Mouse (Mus musculus): ENCODE data around the gene Hoxc4. TPM values are rescaled to one million over a fixed set of nuclear protein-coding genes. Genes with fewer than 3 reads are reported as not detected.

Hoxc4 gene
- polyA plus RNA-seq, 1 experiment = 0.99 TPM

GRCm38 (mm10) chr15:103034807-103035547, 16.2 kb downstream of the Hoxc4 start:
- H3K36me3 ChIP-seq (ENCODE audit: control insufficient read depth, insufficient read depth, low read length, poor library complexity, severe bottlenecking) = no peaks in the 10 kb centered on the region
- peak overlapping the region; percentile 31 for H3K4me3 ChIP-seq (ENCODE audit: low read depth, low read length)
- H3K9ac ChIP-seq (ENCODE audit: low read depth, poor library complexity, severe bottlenecking) = peak overlapping the region; percentile 84
- TF ChIP-seq CTCF (IDR thresholded peaks at IDR 0.05; ENCODE audit: low read depth, low read length) (no peak), EP300 (IDR thresholded peaks at IDR 0.05; ENCODE audit: insufficient read depth, low read depth, low read length) (no peak), POLR2A (IDR thresholded peaks at IDR 0.05; ENCODE audit: insufficient read depth, low read length) (no peak)
- H3K4me1 ChIP-seq (ENCODE audit: control insufficient read depth, insufficient read depth, low read length) = no peaks in the 10 kb centered on the region
- H3K27ac ChIP-seq (ENCODE audit: insufficient read depth, low read length) = no peak overlapping the region
- H3K27me3 ChIP-seq (ENCODE audit: control insufficient read depth, insufficient read depth, low read length, poor library complexity, severe bottlenecking) = peaks cover 8% of the 10 kb centered on the region; the same call in 1 of the 2 replicates
- no peaks in the 10 kb centered on the region for H3K9me3 ChIP-seq (replicated peaks; ENCODE audit: control insufficient read depth, insufficient read depth, low read length, poor library complexity, severe bottlenecking)

GRCm38 (mm10) chr15:103035548-103035881, 16.8 kb downstream of the Hoxc4 start:
- Histone ChIP-seq H3K27me3 (ENCODE audit: control insufficient read depth, insufficient read depth, low read length, poor library complexity, severe bottlenecking) (peaks cover 5% of the 10 kb centered on the region; the same call in 1 of the 2 replicates), H3K27ac (ENCODE audit: insufficient read depth, low read length) (no peak overlapping the region)
- TF ChIP-seq POLR2A (IDR thresholded peaks at IDR 0.05; ENCODE audit: insufficient read depth, low read length) = no peak
- no peak for TF ChIP-seq CTCF (IDR thresholded peaks at IDR 0.05; ENCODE audit: low read depth, low read length)
- TF ChIP-seq EP300 (IDR thresholded peaks at IDR 0.05; ENCODE audit: insufficient read depth, low read depth, low read length) = no peak

DNA sequence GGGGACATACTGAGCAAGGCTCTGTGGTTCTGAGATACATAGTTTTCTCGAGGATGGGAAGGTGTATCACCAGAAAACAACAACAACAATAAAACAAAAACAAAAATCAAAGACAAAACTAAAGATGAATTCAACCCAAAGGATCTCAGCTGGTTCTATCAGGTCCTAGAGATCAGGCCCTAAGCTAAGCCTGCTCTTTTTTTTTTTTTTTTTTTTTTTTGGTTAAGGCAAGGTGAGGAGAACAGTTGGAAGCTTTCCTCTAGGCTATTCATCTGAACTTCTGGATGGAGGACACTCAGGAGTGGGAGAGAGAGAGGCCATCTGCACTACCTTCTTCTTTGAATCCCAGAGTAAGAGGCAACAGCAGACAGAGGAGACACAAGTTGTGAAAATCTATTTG, 18.8 kb downstream of the Hoxc4 start:
- Histone ChIP-seq H3K9ac (ENCODE audit: low read depth, poor library complexity, severe bottlenecking) (no peak overlapping the region), H3K36me3 (ENCODE audit: control insufficient read depth, insufficient read depth, low read length, poor library complexity, severe bottlenecking) (no peaks in the 10 kb centered on the region), H3K27ac (ENCODE audit: insufficient read depth, low read length) (no peak overlapping the region), H3K4me3 (ENCODE audit: low read depth, low read length) (no peak overlapping the region), H3K4me1 (ENCODE audit: control insufficient read depth, insufficient read depth, low read length) (peaks cover 2% of the 10 kb centered on the region), H3K27me3 (ENCODE audit: control insufficient read depth, insufficient read depth, low read length, poor library complexity, severe bottlenecking) (peaks cover 12% of the 10 kb centered on the region), H3K9me3 (replicated peaks; ENCODE audit: control insufficient read depth, insufficient read depth, low read length, poor library complexity, severe bottlenecking) (no peaks in the 10 kb centered on the region)
- TF ChIP-seq POLR2A (IDR thresholded peaks at IDR 0.05; ENCODE audit: insufficient read depth, low read length) (no peak), EP300 (IDR thresholded peaks at IDR 0.05; ENCODE audit: insufficient read depth, low read depth, low read length) (no peak), CTCF (IDR thresholded peaks at IDR 0.05; ENCODE audit: low read depth, low read length) (no peak)

More at GRCm38 (mm10) chr15:103035548-103035881, 16.8 kb downstream of the Hoxc4 start:
- Histone ChIP-seq H3K4me3 (ENCODE audit: low read depth, low read length) (0 out of 2 replicates have a peak overlapping the region, but pooled peaks have one; percentile 9), H3K9me3 (replicated peaks; ENCODE audit: control insufficient read depth, insufficient read depth, low read length, poor library complexity, severe bottlenecking) (no peaks in the 10 kb centered on the region), H3K9ac (ENCODE audit: low read depth, poor library complexity, severe bottlenecking) (no peak overlapping the region), H3K36me3 (ENCODE audit: control insufficient read depth, insufficient read depth, low read length, poor library complexity, severe bottlenecking) (no peaks in the 10 kb centered on the region), H3K4me1 (ENCODE audit: control insufficient read depth, insufficient read depth, low read length) (no peaks in the 10 kb centered on the region)

DNA sequence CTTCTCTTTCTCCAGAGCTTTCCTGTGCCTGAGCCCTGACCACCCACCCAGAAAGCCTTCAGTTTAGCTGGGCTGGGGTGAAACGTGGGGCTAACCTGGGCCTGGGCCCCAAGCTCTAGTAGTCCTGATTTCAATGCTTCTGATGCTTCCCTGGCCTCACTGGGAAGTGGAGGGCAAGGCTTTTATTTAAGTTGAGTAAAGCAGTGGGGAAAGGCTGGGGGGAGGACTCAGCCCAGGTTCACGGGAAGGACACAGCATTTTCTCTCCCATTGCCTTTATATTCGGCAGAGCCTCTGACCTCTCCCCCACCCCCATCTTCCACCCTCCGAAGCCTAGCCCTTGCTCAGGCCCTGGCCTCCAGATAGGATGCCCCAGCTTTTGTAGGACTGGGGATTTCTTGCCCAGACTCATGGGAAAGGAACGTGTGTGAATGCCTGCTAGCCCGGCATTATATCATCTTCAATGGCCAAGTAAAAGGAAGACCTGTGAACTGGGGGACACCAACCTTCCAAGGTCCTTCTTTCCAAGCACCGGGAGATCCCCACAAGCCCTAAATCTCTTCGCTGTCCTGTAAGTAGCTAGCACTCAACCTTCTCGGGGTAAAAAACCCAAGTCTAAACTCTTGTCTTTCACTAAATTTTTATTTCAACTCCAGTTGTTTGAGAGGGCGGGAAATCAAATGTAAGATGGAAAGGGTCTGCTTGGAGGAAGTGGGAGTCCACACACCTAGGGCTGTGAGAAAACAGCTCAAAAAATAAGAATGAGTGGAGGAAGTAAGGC, 20.2 kb downstream of the Hoxc4 start:
- Histone ChIP-seq H3K4me1 (ENCODE audit: control insufficient read depth, insufficient read depth, low read length) (peaks cover 2% of the 10 kb centered on the region), H3K27me3 (ENCODE audit: control insufficient read depth, insufficient read depth, low read length, poor library complexity, severe bottlenecking) (peaks cover 14% of the 10 kb centered on the region), H3K36me3 (ENCODE audit: control insufficient read depth, insufficient read depth, low read length, poor library complexity, severe bottlenecking) (no peaks in the 10 kb centered on the region), H3K27ac (ENCODE audit: insufficient read depth, low read length) (no peak overlapping the region), H3K9me3 (replicated peaks; ENCODE audit: control insufficient read depth, insufficient read depth, low read length, poor library complexity, severe bottlenecking) (no peaks in the 10 kb centered on the region), H3K9ac (ENCODE audit: low read depth, poor library complexity, severe bottlenecking) (no peak overlapping the region), H3K4me3 (ENCODE audit: low read depth, low read length) (no peak overlapping the region)
- TF ChIP-seq POLR2A (IDR thresholded peaks at IDR 0.05; ENCODE audit: insufficient read depth, low read length) (no peak), CTCF (IDR thresholded peaks at IDR 0.05; ENCODE audit: low read depth, low read length) (no peak), EP300 (IDR thresholded peaks at IDR 0.05; ENCODE audit: insufficient read depth, low read depth, low read length) (no peak)

DNA sequence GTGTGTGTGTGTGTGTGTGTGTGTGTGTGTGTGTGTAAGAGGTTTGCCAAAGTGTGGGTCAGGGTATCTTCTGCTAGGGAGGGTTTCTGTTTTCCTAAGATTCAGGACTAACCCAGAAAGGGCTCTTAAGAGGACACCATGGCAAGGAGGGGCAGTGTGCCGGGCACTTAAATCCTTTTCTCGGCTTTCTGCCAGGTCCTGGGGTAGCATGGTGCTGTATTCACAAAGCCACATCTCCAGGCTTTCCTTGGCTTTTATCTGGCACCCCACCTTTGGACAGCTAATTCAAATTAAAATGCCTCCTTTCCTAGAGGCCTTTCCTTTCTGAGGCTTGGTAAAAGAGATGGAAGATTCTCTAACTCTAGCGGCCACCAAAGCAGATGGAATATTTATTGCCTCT, 20.9 kb downstream of the Hoxc4 start:
- Histone ChIP-seq H3K9me3 (replicated peaks; ENCODE audit: control insufficient read depth, insufficient read depth, low read length, poor library complexity, severe bottlenecking) (no peaks in the 10 kb centered on the region), H3K27ac (ENCODE audit: insufficient read depth, low read length) (no peak overlapping the region), H3K36me3 (ENCODE audit: control insufficient read depth, insufficient read depth, low read length, poor library complexity, severe bottlenecking) (no peaks in the 10 kb centered on the region), H3K4me1 (ENCODE audit: control insufficient read depth, insufficient read depth, low read length) (peaks cover 2% of the 10 kb centered on the region), H3K27me3 (ENCODE audit: control insufficient read depth, insufficient read depth, low read length, poor library complexity, severe bottlenecking) (peaks cover 14% of the 10 kb centered on the region), H3K4me3 (ENCODE audit: low read depth, low read length) (no peak overlapping the region), H3K9ac (ENCODE audit: low read depth, poor library complexity, severe bottlenecking) (no peak overlapping the region)
- TF ChIP-seq EP300 (IDR thresholded peaks at IDR 0.05; ENCODE audit: insufficient read depth, low read depth, low read length) (no peak), POLR2A (IDR thresholded peaks at IDR 0.05; ENCODE audit: insufficient read depth, low read length) (no peak), CTCF (IDR thresholded peaks at IDR 0.05; ENCODE audit: low read depth, low read length) (no peak)

DNA sequence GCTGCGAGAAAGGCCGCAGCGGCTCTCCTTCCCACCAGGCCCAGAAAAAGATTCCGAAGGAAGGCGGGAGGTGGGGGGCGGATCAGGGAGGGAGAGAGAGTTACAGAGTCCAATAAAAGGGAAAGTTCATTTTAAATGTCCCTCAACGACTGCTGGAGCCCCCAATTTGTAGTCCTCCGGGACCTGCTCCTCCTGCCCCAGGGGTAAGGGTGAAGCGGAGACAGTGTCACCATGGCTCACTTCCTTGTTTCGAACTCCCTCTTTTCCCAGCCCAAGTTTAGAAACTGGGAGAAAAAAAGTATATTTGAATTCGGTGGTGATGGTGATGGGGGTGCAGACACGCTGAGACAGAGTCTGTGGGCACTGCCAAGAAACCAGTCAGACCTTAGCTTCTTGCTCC, 21.9 kb downstream of the Hoxc4 start:
- H3K27me3 ChIP-seq (ENCODE audit: control insufficient read depth, insufficient read depth, low read length, poor library complexity, severe bottlenecking) = peaks cover 10% of the 10 kb centered on the region
- H3K9ac ChIP-seq (ENCODE audit: low read depth, poor library complexity, severe bottlenecking) = no peak overlapping the region
- H3K4me3 ChIP-seq (ENCODE audit: low read depth, low read length) = no peak overlapping the region

More for the DNA sequence above, 21.9 kb downstream of the Hoxc4 start:
- Histone ChIP-seq H3K4me1 (ENCODE audit: control insufficient read depth, insufficient read depth, low read length) (peaks cover 2% of the 10 kb centered on the region), H3K9me3 (replicated peaks; ENCODE audit: control insufficient read depth, insufficient read depth, low read length, poor library complexity, severe bottlenecking) (no peaks in the 10 kb centered on the region), H3K27ac (ENCODE audit: insufficient read depth, low read length) (no peak overlapping the region), H3K36me3 (ENCODE audit: control insufficient read depth, insufficient read depth, low read length, poor library complexity, severe bottlenecking) (no peaks in the 10 kb centered on the region)
- TF ChIP-seq POLR2A (IDR thresholded peaks at IDR 0.05; ENCODE audit: insufficient read depth, low read length) (no peak), CTCF (IDR thresholded peaks at IDR 0.05; ENCODE audit: low read depth, low read length) (no peak), EP300 (IDR thresholded peaks at IDR 0.05; ENCODE audit: insufficient read depth, low read depth, low read length) (no peak)
